Mouse (Mus musculus): ENCODE data around the gene Ccdc57. TPM values are rescaled to one million over a fixed set of nuclear protein-coding genes. Genes with fewer than 3 reads are reported as not detected.

The Ccdc57 gene
- polyA plus RNA-seq, 1 experiment from 2014 or later = 7.4 TPM

DNA sequence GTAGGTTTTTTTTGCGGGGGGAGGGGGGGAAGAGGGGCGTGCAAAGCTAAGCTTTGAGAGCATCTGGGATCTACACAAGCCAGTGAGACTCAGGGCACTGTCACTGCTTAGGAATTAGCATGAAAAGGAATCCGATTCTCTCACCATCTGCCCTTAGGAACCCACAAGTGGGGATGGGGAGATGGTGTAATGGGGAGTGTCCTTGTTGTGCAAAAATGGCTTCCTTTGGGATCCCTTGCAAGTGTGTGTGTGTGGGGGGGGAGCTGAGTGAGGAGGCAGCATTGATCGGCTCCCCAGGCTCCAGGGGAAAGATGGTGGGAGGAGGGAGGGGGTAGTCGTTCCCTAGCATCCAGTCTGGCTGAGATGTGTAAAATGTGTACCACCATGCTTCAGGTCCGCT lies 155.5 kb downstream of the Ccdc57 start:
- ATAC-seq (ENCODE audit: insufficient number of reproducible peaks, low FRiP score, low TSS enrichment, low read depth) = no peak
- H3K4me3 ChIP-seq (replicated peaks) = no peak overlapping the region
- no peak overlapping the region for H3K27ac ChIP-seq (replicated peaks)
- H3K9me3 ChIP-seq (replicated peaks) = no peaks in the 10 kb centered on the region
- peaks cover 9% of the 10 kb centered on the region; the same call in 1 of the 2 replicates for H3K36me3 ChIP-seq
- WGBS = 22% methylated on average over 6 of the region's 6 CpGs
- H3K27me3 ChIP-seq = no peaks in the 10 kb centered on the region
- no peak overlapping the region for H3K4me2 ChIP-seq (replicated peaks)
- H3K4me1 ChIP-seq = peaks cover 9% of the 10 kb centered on the region
- no peak overlapping the region for H3K9ac ChIP-seq

Other genes with a start within 250 kb of the Ccdc57 start
- 145 and 157 TPM in 2 replicates for gene Cenpx, start 219.1 kb downstream of the Ccdc57 start, polyA plus RNA-seq (2015; fragmentation: Nextera tagmentation; extraction: Ambion mirVana)
- gene Lrrc45, start 218.9 kb downstream of the Ccdc57 start, polyA plus RNA-seq (2015; fragmentation: Nextera tagmentation; extraction: Ambion mirVana) = 69.7 and 82.2 TPM in 2 replicates
- 64.5 and 75.4 TPM in 2 replicates for gene Rac3, start 211.4 kb downstream of the Ccdc57 start, polyA plus RNA-seq (2015; fragmentation: Nextera tagmentation; extraction: Ambion mirVana)
- 35.9 and 36.6 TPM in 2 replicates for gene Dcxr, start 205.6 kb downstream of the Ccdc57 start, polyA plus RNA-seq (2015; fragmentation: Nextera tagmentation; extraction: Ambion mirVana)
- 193 and 315 TPM in 2 replicates for gene Cbr2, start 200.8 kb downstream of the Ccdc57 start, polyA plus RNA-seq (2015; fragmentation: Nextera tagmentation; extraction: Ambion mirVana)
- 3.8 and 5.9 TPM in 2 replicates for gene Hmga1b, start 170.1 kb downstream of the Ccdc57 start, polyA plus RNA-seq (2015; fragmentation: Nextera tagmentation; extraction: Ambion mirVana)
- gene Rfng, start 148.7 kb downstream of the Ccdc57 start, polyA plus RNA-seq (2015; fragmentation: Nextera tagmentation; extraction: Ambion mirVana) = 56.0 and 62.0 TPM in 2 replicates
- gene Gps1, start 148.6 kb downstream of the Ccdc57 start, polyA plus RNA-seq (2015; fragmentation: Nextera tagmentation; extraction: Ambion mirVana) = 205 and 214 TPM in 2 replicates
- 61.4 and 64.4 TPM in 2 replicates for gene Dus1l, start 136.5 kb downstream of the Ccdc57 start, polyA plus RNA-seq (2015; fragmentation: Nextera tagmentation; extraction: Ambion mirVana)
- gene Fasn, start 108.3 kb downstream of the Ccdc57 start, polyA plus RNA-seq (2015; fragmentation: Nextera tagmentation; extraction: Ambion mirVana) = 46.2 and 48.8 TPM in 2 replicates
- gene Slc16a3, start 15.6 kb upstream of the Ccdc57 start, polyA plus RNA-seq (2015; fragmentation: Nextera tagmentation; extraction: Ambion mirVana) = 67.2 and 72.2 TPM in 2 replicates
- 123 and 125 TPM in 2 replicates for gene Csnk1d, start 58.5 kb upstream of the Ccdc57 start, polyA plus RNA-seq (2015; fragmentation: Nextera tagmentation; extraction: Ambion mirVana)
- gene Cd7, start 106.5 kb upstream of the Ccdc57 start, polyA plus RNA-seq (2015; fragmentation: Nextera tagmentation; extraction: Ambion mirVana) = 0.46 and 1.1 TPM in 2 replicates
- 1.2 and 1.3 TPM in 2 replicates for gene Sectm1b, start 130.7 kb upstream of the Ccdc57 start, polyA plus RNA-seq (2015; fragmentation: Nextera tagmentation; extraction: Ambion mirVana)
- 0.83 and 1.1 TPM in 2 replicates for gene Sectm1a, start 148.3 kb upstream of the Ccdc57 start, polyA plus RNA-seq (2015; fragmentation: Nextera tagmentation; extraction: Ambion mirVana)
- not detected in 2 replicates for gene Tex19.2, start 185.8 kb upstream of the Ccdc57 start, polyA plus RNA-seq (2015; fragmentation: Nextera tagmentation; extraction: Ambion mirVana)
- gene Tex19.1, start 213.3 kb upstream of the Ccdc57 start, polyA plus RNA-seq (2015; fragmentation: Nextera tagmentation; extraction: Ambion mirVana) = 0.15 TPM in 1 of 2 replicates, not detected in the other
- gene Uts2r, start 227.4 kb upstream of the Ccdc57 start, polyA plus RNA-seq (2015; fragmentation: Nextera tagmentation; extraction: Ambion mirVana) = 0.71 and 0.72 TPM in 2 replicates